Mouse (Mus musculus) gastrocnemius, adult 2 months (tissue): Measurements from ENCODE around the gene B3galt2. TPM values are rescaled to one million over a fixed set of nuclear protein-coding genes. Genes with fewer than 3 reads are reported as not detected.

Experiments used
- DNase-seq: peaks from one replicate; pipeline ENCODE4 v3.0.0; 2022
- H3K27ac ChIP-seq: fragments of 200-600 bp; 2 replicates; pipeline ENCODE4 v1.8.1; 2022; ENCODE audit warnings: mild to moderate bottlenecking
- H3K4me3 ChIP-seq: fragments of 200-600 bp; 2 replicates; pipeline ENCODE4 v1.8.1; 2022; ENCODE audit warnings: mild to moderate bottlenecking, moderate library complexity
- CTCF ChIP-seq: fragments of 200-600 bp; IDR thresholded peaks from 2 replicates; pipeline ENCODE4 v1.8.1; 2022; ENCODE audit warnings: antibody characterized with exemption, mild to moderate bottlenecking, moderate library complexity
- intact Hi-C: fragments of 180-260 bp; cut with DNase I; formaldehyde crosslinking; loops from one replicate; pipeline ENCODE4 v1.15.1; 2025
- long read RNA-seq, 2 experiments: library from polyadenylated mRNA; stranded (forward); transcript quantifications; one replicate each; pipeline ENCODE4 v2.0.0; 2021
- total RNA-seq, 2 experiments: library from RNA; stranded (reverse); gene quantifications; 2 replicates each; pipeline ENCODE4 v1.2.3; 2021

The B3galt2 gene
- under 1 TPM; 0.31 to 0.98 TPM for total RNA-seq
- long read RNA-seq, experiment 1, full-length matches to known transcripts: 3 of 3 reads
- long read RNA-seq, experiment 1, partial matches to known transcripts: 0 of 3 reads
- long read RNA-seq, experiment 1, other reads (novel, unspliced or antisense): 0 of 3 reads
- long read RNA-seq, experiment 2, full-length matches to known transcripts: 1 of 1 reads
- long read RNA-seq, experiment 2, partial matches to known transcripts: 0 of 1 reads
- long read RNA-seq, experiment 2, other reads (novel, unspliced or antisense): 0 of 1 reads

GRCm38 (mm10) chr1:143640650-143641407, at the start of gene B3galt2:
Gene B3galt2 (plus strand): TSS chr1:143640664.
- DNase-seq: peak; percentile 23

GRCm38 (mm10) chr1:143596864-143597263, 43.6 kb upstream of the B3galt2 start:
- no peak for DNase-seq
- no peak for TF ChIP-seq CTCF
- Histone ChIP-seq H3K4me3 (no peak overlapping the region), H3K27ac (no peak overlapping the region)
- intact Hi-C loops: no loop called here

More at GRCm38 (mm10) chr1:143640650-143641407, at the start of gene B3galt2:
- Histone ChIP-seq H3K27ac (peak within 1 kb of the TSS; percentile 61), H3K4me3 (peak within 1 kb of the TSS; percentile 66)
- TF ChIP-seq CTCF: no peak
- intact Hi-C loops: loop anchor here (10.0 kb wide), 2 partner anchors 116 to 336 kb away; no protein-coding TSS in a partner anchor

- intact Hi-C loops: no loop called here
- no peak for DNase-seq
- no peak overlapping the region for H3K4me3 ChIP-seq
- H3K27ac ChIP-seq: no peak overlapping the region
- TF ChIP-seq CTCF: no peak
Measured at GRCm38 (mm10) chr1:143608911-143609310, 31.6 kb upstream of the B3galt2 start.

- Histone ChIP-seq H3K4me3 (no peak overlapping the region), H3K27ac (no peak overlapping the region)
- DNase-seq: no peak
- intact Hi-C loops: no loop called here
- no peak for TF ChIP-seq CTCF
Measured at GRCm38 (mm10) chr1:143612901-143613300, 27.6 kb upstream of the B3galt2 start.

- H3K4me3 ChIP-seq: no peak overlapping the region
- DNase-seq: no peak
- intact Hi-C loops: no loop called here
- no peak for TF ChIP-seq CTCF
- H3K27ac ChIP-seq: no peak overlapping the region
Measured at GRCm38 (mm10) chr1:143619760-143620159, 20.7 kb upstream of the B3galt2 start.

GRCm38 (mm10) chr1:143621930-143622329, 18.5 kb upstream of the B3galt2 start:
- no peak overlapping the region for H3K27ac ChIP-seq
- H3K4me3 ChIP-seq: no peak overlapping the region
- no peak for TF ChIP-seq CTCF
- no peak for DNase-seq
- intact Hi-C loops: no loop called here

GRCm38 (mm10) chr1:143622634-143623033, 17.8 kb upstream of the B3galt2 start:
- TF ChIP-seq CTCF: no peak
- DNase-seq: no peak
- no peak overlapping the region for H3K27ac ChIP-seq
- intact Hi-C loops: no loop called here
- H3K4me3 ChIP-seq: no peak overlapping the region

- no peak for TF ChIP-seq CTCF
- intact Hi-C loops: no loop called here
- Histone ChIP-seq H3K27ac (no peak overlapping the region), H3K4me3 (no peak overlapping the region)
- DNase-seq: no peak
Measured at GRCm38 (mm10) chr1:143631337-143631736, 9.1 kb upstream of the B3galt2 start.

- DNase-seq: no peak
- Histone ChIP-seq H3K27ac (no peak overlapping the region), H3K4me3 (no peak overlapping the region)
- TF ChIP-seq CTCF: no peak
- intact Hi-C loops: no loop called here
Measured at GRCm38 (mm10) chr1:143632361-143632760, 8.1 kb upstream of the B3galt2 start.

- no peak for TF ChIP-seq CTCF
- H3K27ac ChIP-seq: no peak overlapping the region
- H3K4me3 ChIP-seq: no peak overlapping the region
- intact Hi-C loops: no loop called here
- no peak for DNase-seq
Measured at GRCm38 (mm10) chr1:143632854-143633587, 7.4 kb upstream of the B3galt2 start.

GRCm38 (mm10) chr1:143644221-143644620, 3.8 kb downstream of the B3galt2 start:
- no peak for DNase-seq
- peak overlapping the region; percentile 66; the same call in 1 of the 2 replicates for H3K4me3 ChIP-seq
- intact Hi-C loops: loop anchor here (10.0 kb wide), 2 partner anchors 119 to 339 kb away; no protein-coding TSS in a partner anchor
- H3K27ac ChIP-seq: no peak overlapping the region
- peak; percentile 76 for TF ChIP-seq CTCF

GRCm38 (mm10) chr1:143645386-143645785, 4.9 kb downstream of the B3galt2 start:
- no peak for TF ChIP-seq CTCF
- Histone ChIP-seq H3K27ac (no peak overlapping the region), H3K4me3 (no peak overlapping the region)
- DNase-seq: no peak
- intact Hi-C loops: loop anchor here (10.0 kb wide), 2 partner anchors 121 to 341 kb away; no protein-coding TSS in a partner anchor
